Mouse (Mus musculus) skeletal muscle tissue, adult 2 months (tissue): ENCODE measurements around the gene Epha2.

Experiments
- DNase-seq: peaks from one replicate; pipeline ENCODE4 v3.0.0-alpha.2; 2012; ENCODE audit warnings: low read depth, low spot score

The Epha2 gene

DNA sequence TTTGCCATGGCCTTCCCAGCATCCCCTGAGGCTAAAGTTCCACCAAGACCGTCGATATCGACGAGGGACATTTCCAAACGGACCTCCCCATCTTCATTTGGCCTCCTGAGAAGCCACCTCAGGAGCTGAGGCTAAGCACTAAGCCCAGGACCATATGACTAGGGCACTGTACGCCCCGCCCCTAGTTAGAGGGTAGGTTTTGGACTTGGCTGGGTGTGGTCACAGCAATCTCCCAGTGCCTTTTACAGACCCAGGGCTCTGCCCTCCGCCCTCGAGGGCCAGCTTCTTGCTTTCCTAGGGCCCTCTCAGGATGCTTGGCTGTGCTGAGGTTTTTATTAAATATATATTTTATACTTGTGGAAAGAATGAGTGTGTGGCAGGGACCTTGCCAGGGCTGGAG is 27.7 kb downstream of the Epha2 start:
- DNase-seq, result no peak

DNA sequence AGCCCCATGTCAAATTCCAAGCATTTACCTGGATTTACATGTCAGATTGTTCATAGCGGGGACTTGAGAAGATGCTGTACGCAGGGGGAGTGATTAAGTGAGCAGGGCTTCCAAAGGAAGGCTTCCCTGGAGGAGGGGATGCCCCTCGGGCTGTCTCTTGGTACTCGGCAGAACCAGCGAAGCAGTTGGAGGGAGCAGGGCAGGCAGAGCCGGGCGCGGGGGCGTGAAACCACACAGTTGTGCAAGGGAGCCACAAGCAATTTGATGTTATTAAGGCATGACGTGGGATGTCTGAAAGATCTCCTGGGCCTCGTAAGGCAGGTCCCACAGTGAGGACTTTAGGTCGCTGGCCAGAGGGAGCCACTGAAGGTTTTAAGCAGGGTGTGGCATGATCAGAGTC is 28.9 kb downstream of the Epha2 start:
- no peak for DNase-seq

DNA sequence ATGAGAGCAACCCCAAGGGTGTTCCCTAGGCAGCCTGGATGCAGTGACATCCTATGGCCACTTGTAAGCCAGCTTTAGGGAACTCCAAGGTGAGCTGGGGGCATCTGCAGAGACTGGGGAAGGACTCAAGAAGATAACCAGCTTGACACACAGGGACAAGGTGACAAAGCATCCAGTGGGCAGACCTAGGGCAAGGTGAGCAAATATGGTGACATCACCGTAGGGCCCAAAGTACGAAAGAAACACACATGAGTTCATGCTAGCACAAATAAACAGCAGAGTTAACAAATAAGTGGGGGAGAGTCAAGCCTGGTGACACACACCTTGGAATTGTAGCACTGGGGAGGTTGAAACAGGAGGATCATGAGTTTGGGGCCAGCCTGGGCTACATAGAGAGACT is 30.4 kb downstream of the Epha2 start:
- no peak for DNase-seq

DNA sequence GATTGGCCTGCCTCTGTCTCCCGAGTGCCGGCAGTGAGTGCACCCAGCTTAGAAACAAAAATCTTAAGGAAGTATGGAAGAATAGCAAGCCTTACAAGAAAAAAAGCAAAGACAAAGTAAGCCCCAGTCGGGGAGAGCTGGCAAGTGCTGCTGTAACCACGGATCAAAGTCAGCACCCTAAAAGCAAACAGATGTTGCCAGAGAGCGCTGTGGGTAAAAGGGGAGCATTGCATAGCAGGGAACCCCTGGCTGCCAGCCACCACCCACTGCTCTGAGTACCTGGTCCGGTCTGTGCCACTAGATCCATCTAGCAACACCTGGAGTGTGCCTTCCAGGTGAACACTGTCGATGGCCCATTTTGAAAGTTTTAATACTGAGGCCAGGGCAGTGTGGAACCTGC is 31.2 kb downstream of the Epha2 start:
- DNase-seq, result no peak

DNA sequence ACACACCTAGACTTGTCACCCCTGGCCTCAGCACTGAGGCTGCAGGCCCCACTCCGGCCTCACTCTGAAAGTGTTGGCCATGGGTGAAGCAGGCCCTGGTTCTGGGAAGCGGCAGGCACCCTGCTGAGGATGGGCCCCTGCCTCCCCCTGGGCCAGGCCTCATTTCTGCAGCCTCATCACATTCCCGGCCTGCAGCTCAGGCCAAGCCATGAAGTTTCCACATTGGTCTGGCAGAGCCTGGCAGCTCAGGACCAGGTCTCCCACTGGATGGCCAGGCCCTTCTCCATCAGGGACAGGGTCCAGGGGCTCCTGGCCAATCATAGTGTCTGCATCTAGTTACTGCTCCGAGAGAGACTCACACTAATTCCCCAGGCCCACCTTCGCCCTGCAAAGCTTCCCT is 33.7 kb downstream of the Epha2 start:
- no peak for DNase-seq

DNA sequence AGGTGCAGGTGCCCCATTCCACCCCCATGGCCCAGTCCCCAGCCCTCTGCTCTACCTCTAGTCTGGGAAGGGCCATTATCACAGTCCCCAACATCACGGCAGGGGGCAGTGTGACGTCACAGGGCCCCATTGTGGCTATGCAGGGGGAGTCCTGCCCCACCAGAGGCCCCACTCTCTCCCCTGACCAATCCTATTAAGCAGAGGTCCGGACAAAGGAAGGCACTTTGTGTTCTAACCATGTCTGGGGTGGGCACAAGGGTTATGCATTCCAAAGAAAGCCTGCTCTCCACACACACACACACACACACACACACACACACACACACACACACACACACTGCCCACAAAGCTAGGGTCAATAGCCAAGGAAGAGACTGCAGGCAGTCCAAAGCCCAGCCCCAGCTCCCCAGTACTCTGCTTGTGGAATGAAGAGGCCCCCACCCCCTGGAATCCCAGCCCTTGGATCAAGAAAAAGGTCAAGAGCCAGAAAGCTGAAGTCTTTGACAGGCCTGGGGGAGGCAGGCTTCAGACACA is 34.3 kb downstream of the Epha2 start:
- DNase-seq, result no peak

DNA sequence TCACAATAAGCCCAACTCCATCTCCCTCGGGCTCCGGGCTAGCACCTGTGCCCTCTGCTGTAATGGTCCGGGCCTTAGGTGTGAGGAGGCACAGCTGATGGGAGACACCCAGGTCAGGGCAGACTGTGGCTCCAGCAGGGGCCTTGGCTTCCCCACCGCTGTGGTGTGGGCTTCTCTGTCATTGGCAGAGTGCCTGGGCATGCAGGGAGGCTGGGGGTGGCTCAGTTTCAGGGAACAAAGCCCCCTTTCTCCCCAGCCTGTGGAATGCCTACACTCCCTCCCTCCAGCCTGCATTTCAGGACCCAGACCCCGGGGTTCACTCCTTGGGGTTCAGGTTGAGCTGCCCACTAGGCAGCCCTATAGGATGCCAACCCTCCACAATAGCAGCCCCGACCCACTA is 35.2 kb downstream of the Epha2 start:
- no peak for DNase-seq

DNA sequence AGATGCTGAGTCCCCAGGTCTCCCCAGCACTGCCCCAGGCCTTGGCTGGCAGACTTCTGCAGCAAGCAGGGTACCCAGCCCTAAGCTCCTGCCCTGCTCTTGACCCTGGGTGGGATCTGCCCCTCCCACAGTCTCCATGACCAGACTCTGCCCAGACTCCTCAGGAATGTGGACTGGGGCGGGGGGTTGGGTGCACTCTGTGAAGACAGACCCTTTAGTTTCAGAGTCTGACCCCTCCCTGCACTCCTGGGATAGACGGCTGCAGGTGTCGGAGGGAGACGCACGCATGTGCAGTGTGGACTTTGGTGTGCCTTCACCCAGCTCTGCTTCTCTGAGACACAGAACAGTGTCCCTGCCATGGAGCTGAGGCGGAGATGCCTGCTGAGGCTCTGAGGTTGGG is 36.9 kb downstream of the Epha2 start:
- DNase-seq, result no peak

DNA sequence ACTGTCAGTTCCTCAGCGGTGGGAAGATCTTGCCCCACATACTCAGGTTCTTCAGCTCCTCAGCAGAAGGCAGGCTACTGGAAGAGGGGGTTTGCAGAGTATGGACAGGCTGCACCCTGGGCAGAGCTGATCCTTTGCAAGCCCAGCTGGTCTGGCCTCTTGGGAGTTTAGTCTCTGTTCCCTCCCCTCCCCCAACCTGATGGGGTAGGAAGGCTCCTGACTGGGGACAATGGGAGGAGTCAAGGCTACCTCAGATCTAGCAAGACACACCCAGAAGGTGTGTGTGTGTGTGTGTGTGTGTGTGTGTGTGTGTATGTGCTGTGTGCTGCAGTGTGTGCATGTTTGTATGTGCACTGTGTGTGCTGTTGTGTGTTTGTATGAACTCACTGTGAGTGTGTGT is 37.8 kb downstream of the Epha2 start:
- no peak for DNase-seq

DNA sequence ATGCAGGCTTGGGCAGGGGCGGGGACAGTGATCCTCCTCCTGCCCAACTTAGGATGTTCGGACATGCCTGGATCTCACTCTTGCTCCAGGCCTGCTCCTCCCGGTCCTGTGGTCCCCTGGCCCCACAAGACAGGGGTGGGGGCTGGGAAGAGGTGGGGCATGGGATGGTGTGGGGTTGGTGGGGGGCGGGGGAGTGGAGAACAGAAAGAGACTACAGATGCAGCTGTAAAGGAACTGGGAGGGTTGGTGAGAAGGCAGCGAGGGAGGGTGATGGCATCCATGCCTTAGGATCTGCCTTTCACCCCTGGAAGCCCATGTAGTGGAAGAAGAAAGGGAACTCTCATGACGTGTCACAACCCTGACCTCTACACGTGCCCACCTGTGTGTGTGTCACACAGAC is 40.4 kb downstream of the Epha2 start:
- no peak for DNase-seq

DNA sequence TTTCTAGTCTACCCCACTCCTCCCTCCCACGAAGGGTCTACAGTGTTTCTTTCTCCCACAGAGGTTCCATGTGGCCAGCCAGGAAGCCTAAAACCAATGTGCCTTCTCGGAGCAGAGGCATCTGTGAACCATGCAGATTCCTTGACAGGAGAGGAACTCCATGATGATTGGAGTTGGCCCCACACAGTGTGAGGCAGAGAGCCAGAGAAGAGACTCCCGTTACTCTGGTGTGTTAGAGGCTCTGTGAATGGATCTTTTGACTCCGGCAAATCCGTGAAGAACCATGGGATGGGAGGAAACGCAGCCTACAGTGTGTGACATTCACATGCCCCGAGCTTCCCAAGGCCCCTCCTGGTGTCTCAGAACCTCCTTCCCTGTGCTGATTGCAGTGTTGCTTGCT is 42.5 kb downstream of the Epha2 start:
- no peak for DNase-seq

DNA sequence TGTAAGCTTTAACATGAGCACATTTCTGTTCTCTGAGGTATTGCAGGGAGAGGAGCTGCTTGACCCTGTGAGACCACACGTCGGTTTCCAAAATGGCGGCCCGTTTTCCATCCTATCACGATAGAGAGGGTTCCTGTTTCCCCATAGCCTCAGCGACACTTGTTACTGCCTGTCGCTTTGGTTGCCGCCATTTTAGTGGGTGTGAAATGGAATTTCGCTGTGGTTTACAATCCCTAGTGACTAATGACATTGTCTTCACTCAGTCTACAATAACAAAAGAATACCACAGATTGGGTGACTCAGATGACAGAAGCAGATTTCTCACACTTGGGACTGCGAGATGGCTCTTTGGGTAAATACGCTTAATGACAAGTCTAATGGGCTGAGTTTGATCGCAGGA is 44.2 kb downstream of the Epha2 start:
- no peak for DNase-seq

DNA sequence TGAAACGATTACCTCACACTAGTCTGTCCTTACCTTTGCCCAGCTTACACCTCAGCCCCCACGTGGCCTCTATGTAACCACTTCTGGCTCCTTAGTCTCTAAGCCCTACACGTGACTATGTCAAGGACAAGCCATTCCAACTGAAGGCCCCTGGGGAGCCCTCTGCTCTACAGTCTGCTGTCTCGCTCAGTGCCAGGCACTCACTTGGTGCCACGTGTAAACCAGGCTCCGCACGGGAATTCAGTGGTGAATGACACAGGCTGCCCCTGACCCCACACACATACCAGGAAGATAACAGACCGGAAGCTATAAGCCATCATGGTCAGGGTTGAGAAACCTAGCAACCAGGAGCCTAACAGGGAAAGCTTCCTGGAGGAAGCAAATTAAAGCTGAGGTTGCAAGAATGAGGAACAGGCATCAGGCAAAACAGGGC is 46.3 kb downstream of the Epha2 start:
- DNase-seq, result no peak

DNA sequence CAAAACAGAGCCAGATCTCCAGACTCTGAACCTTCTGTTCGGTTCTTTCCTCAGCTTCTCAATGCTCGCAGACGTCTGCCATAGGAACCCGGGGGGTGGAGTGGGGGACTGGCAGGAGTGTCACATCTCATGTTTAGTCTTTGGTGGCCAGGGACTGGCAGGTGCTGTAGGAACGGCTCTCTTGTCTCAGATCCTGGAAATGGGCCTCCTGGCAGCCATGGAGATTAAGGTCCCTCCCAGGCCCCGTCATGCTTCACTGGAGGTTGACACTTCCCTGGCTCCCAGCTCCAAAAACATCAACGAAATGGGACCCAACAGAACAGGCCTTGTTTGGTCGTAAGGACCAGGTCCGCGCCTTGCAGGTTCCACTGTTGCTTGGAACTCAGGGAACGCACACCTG is 47.6 kb downstream of the Epha2 start:
- no peak for DNase-seq

DNA sequence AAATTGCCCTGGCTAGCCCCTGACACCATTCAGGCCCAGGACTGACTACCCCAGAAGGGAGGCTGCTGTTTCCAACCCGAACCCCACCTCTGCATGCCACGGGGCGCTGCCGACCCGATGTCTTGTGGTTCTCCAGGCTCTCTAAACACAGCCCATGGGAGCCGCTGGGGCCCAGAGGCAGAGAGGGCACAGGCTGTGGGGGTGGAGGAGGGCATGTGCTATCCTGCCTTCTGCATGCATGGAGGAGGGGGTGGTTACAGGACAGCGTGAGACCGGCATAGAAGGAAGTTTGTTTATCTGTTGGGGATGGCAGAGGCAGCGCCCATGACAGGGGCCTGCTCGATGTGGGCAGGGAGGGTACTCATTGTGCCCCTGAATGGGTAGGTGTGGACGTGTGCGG is 49.0 kb downstream of the Epha2 start:
- DNase-seq, result no peak

DNA sequence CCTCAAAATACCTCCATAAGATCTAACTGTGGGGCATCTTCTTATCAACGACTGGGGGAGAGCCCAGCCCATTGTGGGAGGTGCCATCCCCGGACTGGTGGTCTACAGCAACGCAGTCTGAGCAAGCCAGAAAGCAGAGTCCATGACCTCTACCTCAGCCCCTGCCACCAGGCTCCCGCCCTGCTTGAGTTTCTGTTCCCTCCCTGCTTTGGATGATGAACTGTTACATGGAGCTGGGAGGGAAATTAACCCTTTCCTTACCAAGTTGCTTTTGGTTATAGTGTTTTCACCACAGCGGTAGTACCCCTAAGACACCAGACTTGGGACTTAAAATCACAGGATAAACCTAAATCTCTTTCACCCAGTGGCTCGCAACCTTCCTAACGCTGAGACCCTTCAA is 50.9 kb downstream of the Epha2 start:
- DNase-seq, result no peak

DNA sequence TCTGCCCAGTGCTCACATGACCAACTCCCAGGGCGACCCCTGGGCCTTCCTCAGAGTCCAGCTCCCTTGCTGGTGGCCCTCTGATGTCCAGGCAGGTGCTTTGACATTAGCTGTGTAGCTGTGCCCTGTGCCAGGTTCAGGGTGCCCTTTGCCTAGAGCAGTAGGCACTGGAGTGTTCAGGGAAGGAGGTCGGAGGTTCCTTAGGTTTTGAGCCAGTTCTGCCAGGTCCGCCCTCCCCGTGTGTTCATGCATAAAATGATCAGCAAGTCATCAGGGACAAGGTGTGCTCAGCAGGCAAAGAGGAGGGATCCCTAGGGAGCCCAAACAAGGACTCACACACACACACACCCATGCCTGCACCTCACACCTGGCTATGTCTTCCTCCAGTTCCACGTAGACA is 51.9 kb downstream of the Epha2 start:
- DNase-seq, result no peak

DNA sequence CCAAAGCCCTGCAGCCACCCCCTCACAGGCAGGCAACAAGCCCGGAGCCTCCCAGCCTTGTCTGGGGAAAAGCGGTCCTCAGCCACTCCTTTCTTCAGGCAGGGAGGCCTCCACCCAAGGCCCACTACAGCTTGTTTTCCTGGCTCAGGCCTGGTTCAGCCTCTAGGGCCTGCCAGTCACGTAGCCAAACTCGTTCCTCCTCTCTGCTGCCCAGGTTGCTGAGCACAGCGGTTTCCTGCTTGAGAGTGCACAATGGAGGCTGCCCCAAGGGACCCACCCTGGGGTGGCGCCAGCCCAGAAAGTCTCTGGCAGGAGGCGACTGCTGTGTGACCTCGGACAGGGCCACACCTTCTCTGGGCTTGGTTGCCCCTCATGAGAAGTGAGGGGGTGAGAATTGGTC is 52.8 kb downstream of the Epha2 start:
- no peak for DNase-seq

DNA sequence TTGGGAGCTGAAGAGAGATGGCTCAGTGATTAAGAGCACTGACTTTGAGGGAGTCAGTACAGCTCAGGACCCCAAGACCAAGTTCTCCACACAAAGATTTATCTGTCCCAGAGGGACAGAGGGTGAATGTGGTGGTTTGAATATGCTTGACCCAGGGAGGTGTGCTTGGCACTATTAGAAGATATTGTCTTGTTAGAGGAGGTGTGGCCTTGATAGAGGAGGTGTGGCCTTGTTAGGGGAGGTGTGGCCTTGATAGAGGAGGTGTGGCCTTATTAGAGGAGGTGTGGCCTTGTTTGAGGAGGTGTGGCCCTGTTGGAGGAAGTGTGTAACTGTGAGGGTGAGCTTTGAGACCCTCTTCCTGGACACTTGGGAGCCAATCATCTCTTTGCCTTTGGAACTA is 56.8 kb downstream of the Epha2 start:
- no peak for DNase-seq

DNA sequence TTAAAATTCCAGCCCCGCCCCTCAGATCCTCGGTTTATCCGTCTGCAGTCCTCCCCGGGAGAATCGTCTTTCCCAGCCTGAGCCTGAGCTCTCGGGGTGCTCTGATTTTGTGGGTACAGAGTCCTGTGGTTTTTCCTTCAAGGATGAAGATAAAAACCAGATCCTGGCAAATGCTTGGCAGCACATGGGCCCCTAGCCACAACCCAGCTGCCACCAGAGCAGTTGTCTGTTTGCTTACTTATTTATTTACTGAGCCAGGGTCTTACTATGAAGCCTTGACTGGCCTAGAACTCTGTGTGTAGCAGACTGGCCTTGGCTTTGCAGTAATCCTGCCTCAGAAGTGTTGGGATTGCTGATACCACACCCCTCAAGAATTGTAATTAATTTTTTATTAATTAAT is 58.2 kb downstream of the Epha2 start:
- DNase-seq, result no peak

DNA sequence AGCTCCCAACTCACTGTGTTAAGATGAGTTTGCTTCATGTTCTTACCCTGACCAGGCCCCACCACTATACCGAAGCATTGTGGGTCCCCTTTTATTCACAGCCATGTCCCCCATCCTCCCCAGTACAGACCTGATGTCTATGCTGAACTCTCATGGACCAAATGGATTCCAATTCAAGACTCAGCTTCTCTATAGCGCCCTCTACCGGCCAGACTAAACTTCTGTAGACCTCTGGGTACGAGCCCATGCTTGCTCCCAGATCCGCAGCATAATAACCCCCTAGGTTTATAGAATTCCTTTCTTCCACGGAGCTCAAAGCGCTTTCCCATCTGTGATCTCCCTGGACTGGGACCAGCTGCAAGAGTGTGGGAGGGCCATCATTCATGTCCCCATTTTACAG is 59.8 kb downstream of the Epha2 start:
- DNase-seq, result no peak

DNA sequence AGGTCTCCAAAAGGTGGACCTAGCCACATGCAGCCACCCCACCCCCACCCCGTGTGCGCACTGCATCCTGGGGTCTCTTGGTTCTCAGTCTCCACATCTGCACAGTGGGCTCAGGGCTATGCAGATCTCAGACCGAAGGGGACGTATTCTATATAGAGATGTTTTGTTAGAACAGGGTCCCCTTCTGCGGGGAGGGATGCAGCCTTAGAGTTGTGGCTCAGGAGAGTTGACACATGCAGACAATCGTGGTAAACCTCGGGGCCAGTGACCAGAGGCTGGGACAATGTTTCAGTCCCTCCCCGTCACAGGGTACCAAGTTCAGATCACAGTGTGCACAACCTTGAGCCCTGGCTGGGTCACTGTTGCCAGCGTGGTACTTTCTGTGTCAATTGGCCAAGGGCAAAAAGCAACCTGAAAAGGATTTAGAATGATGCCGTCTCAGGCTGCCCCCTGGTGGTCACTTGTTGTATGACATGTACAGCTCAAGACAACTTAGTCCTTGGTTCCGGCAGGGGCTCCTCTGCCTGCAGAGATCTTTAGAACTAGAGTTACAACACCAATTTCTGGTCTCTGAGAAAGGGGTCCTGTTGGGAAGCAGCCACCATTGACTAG is 62.0 kb downstream of the Epha2 start:
- peak; percentile 70 for DNase-seq

DNA sequence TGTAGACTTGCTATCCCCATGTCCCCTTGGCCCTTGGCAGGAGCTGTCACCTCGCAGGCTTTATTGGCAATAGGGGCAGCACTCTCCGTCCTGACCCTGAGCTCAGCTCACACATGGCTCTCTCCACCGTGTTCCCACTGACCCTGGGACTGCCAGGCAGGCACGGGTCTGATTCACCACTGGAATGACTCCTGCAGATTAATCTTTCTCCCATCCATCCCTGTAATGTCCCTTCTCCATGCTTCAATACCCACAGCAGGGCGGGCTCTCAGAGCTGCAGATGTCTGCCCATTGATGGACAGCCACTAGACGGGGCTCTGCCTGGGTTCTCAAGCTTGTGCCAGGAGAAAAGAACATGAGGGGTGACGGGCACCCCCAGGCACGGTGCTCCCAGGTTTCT is 64.1 kb downstream of the Epha2 start:
- no peak for DNase-seq

DNA sequence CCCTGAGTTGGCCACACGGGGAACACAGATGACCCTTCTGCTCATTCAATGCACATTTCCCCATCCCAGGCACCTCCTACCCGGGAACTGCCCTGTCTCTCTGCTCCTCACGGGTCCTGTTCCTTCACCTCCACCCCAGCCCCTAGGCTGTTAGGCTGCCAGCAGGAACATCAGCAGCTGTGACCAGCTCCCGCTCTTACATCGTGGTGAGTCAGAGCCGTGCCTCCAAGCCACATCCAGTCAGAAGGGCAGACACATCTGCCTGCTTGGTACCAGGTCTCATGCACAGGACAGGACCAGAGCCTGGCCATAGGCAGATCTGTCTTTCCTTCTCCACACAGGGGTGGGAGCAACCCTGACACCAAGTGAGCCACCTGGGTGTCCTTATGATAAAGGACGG is 64.8 kb downstream of the Epha2 start:
- DNase-seq, result no peak
